Comparison of ENCODE assay signal across 8 mouse cellular contexts in the genomic region with DNA sequence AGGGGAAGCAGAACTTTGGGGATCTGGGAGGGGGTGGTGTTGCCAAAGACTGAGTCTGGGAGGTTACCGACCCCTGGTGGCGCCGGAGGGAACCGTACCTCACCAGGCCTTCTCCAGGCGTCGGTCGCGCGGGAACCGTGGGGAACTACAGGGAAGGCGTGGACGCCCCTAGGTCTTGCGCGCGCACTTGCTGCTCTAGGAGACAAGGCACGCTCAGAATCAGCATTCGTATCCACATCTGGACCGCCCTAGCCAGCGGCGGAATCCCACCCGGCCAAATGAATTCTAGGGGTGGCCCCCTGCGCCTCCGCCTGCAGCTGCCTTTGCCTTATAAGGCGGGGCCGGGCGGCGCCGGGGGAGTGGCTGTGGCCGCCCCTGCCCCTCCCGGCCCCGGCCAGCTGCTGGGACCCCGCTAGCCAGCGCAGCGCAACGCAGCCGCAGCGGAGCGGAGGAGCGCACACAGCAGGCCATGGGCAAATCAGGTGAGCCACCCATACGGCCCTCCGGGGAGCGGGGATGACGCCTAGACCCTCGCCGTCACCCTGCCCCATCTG. TPM values are rescaled to one million over a fixed set of nuclear protein-coding genes. Genes with fewer than 3 reads are reported as not detected.
DNase-seq lines count a peak whose midpoint lies in the region; ATAC-seq and TF ChIP-seq lines count a peak whose summit lies in the region.

TSS of gene Glipr2 (plus strand) at position 110 of the 554 bp plus-strand sequence.

- WGBS in hindbrain, embryonic 10.5 days = under 1% methylated on average over 45 of the region's 45 CpGs

- no peaks in the 10 kb centered on the region for H3K9me3 ChIP-seq in G1E (replicated peaks)
- no peaks in the 10 kb centered on the region for H3K9me3 ChIP-seq in hindbrain, embryonic 10.5 days

- peak; percentile 82 for DNase-seq in G1E (ENCODE audit: low spot score)
- peak; percentile 48 for DNase-seq in c-Kit-negative CD71-positive TER-119-positive erythroid progenitor cells, embryonic 14.5 days (ENCODE audit: low read depth, low spot score)
- DNase-seq in frontal cortex, postnatal 10 days (ENCODE audit: low spot score in 2 of 2) = peak; percentile 42 to 77
- peak; percentile 92 for DNase-seq in hindbrain, embryonic 10.5 days (ENCODE audit: low spot score)
- peak; percentile 56 to 70 for DNase-seq in layer of hippocampus, postnatal 36 days
- peak; percentile 90 to 93 for DNase-seq in lung, postnatal 4 days
- peak; percentile 93 for DNase-seq in retina, postnatal 1 day
- peak; percentile 95 for DNase-seq in thymus, postnatal 4 days

- H3K27me3 ChIP-seq in G1E (ENCODE audit: insufficient read depth, low read length) = peaks cover 12% of the 10 kb centered on the region
- H3K27me3 ChIP-seq in hindbrain, embryonic 10.5 days (ENCODE audit: insufficient read depth, poor library complexity, severe bottlenecking) = peaks cover 39% of the 10 kb centered on the region

- H3K4me3 ChIP-seq in G1E (ENCODE audit: low read depth, low read length) = peak within 1 kb of the TSS; percentile 95
- peak within 1 kb of the TSS; percentile 81 for H3K4me3 ChIP-seq in hindbrain, embryonic 10.5 days

- peak; percentile 55 for ATAC-seq in G1E (ENCODE audit: extremely low read depth, insufficient number of reproducible peaks, low FRiP score, poor library complexity, severe bottlenecking)

- H3K4me1 ChIP-seq in G1E (ENCODE audit: insufficient read depth, low read depth, low read length) = peaks cover 59% of the 10 kb centered on the region
- peaks cover 30% of the 10 kb centered on the region for H3K4me1 ChIP-seq in hindbrain, embryonic 10.5 days (replicated peaks)

- peak within 1 kb of the TSS; percentile 91 for H3K27ac ChIP-seq in hindbrain, embryonic 10.5 days

- TF ChIP-seq CTCF in G1E (IDR thresholded peaks at IDR 0.05; ENCODE audit: low read depth, low read length) = peak; percentile 85

- peaks cover 9% of the 10 kb centered on the region for H3K36me3 ChIP-seq in G1E (replicated peaks)
- H3K36me3 ChIP-seq in hindbrain, embryonic 10.5 days = no peaks in the 10 kb centered on the region

RNA-seq across cellular contexts. Expression of gene Glipr2, which starts in this region (rescaled TPM):
- total RNA-seq in G1E (2014; fragmentation: Nextera tagmentation) (48.9 and 58.3 TPM in 2 replicates), G1E (2017) (73.9 and 77.9 TPM in 2 replicates)
- polyA plus RNA-seq in G1E (2012) = 47.0 and 50.6 TPM in 2 replicates
- 70.2 and 84.9 TPM in 2 replicates for polyA plus RNA-seq in hindbrain, embryonic 10.5 days (2016; fragmentation: Nextera tagmentation; extraction: Ambion mirVana)
- total RNA-seq in layer of hippocampus, postnatal 36 days (2021) = 1 to 10 TPM; 2.2 TPM

Comparison
In these comparisons a context has a peak if more than half of its experiments do, and no peak if none do; other contexts are left out.
1. Peak in every context shown above with its lines: DNase-seq, ATAC-seq, H3K4me3 ChIP-seq and H3K27ac ChIP-seq.
2. RNA of gene Glipr2 (total RNA-seq): 48.9 to 77.9 TPM in G1E; 2.2 TPM in layer of hippocampus, postnatal 36 days; every median in the first group is over 10 times any median in the second.